Mouse (Mus musculus) frontal cortex, adult 2 months (tissue): ENCODE results near the gene Kat14. TPM values are rescaled to one million over a fixed set of nuclear protein-coding genes. Genes with fewer than 3 reads are reported as not detected.
"Not testable (repeated sequence)": the region's sequence is repeated elsewhere in the genome, so short reads cannot be mapped to it uniquely, and the experiment has no call there.

Source experiments
- DNase-seq, 2 experiments: peaks; one replicate each; pipeline ENCODE4 v3.0.0; 2022; ENCODE audit warnings: low spot score in 1 of 2; ENCODE audit errors: extremely low spot score in 1 of 2
- polyA plus RNA-seq: library from polyadenylated mRNA; depleted of rRNA; stranded (reverse); fragments of >200 nt; gene quantifications from 2 replicates; pipeline ENCODE4 v1.2.3, GENCODE M21; 2012; rRNA removed

The Kat14 gene
- 33.0 TPM in 2 replicates for polyA plus RNA-seq

GRCm38 (mm10) chr2:144368400-144369019 lies at the start of gene Kat14, which contains the start of gene Pet117:
Kat14 (plus strand) TSS chr2:144368983.
Pet117 (plus strand) TSS chr2:144368996.
- DNase-seq = peak; percentile 79 to 95

GRCm38 (mm10) chr2:144324218-144324617 lies 44.6 kb upstream of the Kat14 start:
- no peak for DNase-seq

- no peak for DNase-seq
Observed at GRCm38 (mm10) chr2:144329451-144329850, 39.3 kb upstream of the Kat14 start.

- DNase-seq = no peak
Observed at GRCm38 (mm10) chr2:144329937-144330336, 38.8 kb upstream of the Kat14 start.

GRCm38 (mm10) chr2:144330352-144330959 lies 38.3 kb upstream of the Kat14 start:
- no peak for DNase-seq

- no peak for DNase-seq
Observed at GRCm38 (mm10) chr2:144330960-144331371, 37.8 kb upstream of the Kat14 start.

GRCm38 (mm10) chr2:144331401-144332302 lies 37.1 kb upstream of the Kat14 start, which contains the start of gene Ovol2:
Ovol2 (minus strand) TSS chr2:144332146.
- DNase-seq = no peak

GRCm38 (mm10) chr2:144332486-144332885 lies 36.3 kb upstream of the Kat14 start:
- DNase-seq = no peak

- DNase-seq = peak in 1 of 2 experiments; percentile 49
Observed at GRCm38 (mm10) chr2:144333138-144333842, 35.5 kb upstream of the Kat14 start.

- no peak for DNase-seq
Observed at GRCm38 (mm10) chr2:144337230-144337629, 31.6 kb upstream of the Kat14 start.

- no peak for DNase-seq
Observed at GRCm38 (mm10) chr2:144337701-144338100, 31.1 kb upstream of the Kat14 start.

- not testable (repeated sequence) for DNase-seq
Observed at GRCm38 (mm10) chr2:144338149-144338548, 30.6 kb upstream of the Kat14 start.

GRCm38 (mm10) chr2:144343158-144343557 lies 25.6 kb upstream of the Kat14 start:
- DNase-seq = no peak

- no peak for DNase-seq
Observed at GRCm38 (mm10) chr2:144348525-144348924, 20.3 kb upstream of the Kat14 start.

- peak in 1 of 2 experiments; percentile 59 for DNase-seq
Observed at GRCm38 (mm10) chr2:144352843-144353242, 15.9 kb upstream of the Kat14 start.

- DNase-seq = no peak
Observed at GRCm38 (mm10) chr2:144369020-144369421, 238 bp downstream of the Kat14 start.

GRCm38 (mm10) chr2:144369511-144369910 lies 728 bp downstream of the Kat14 start:
- no peak for DNase-seq

- DNase-seq = no peak
Observed at GRCm38 (mm10) chr2:144371566-144371965, 2.8 kb downstream of the Kat14 start.

- DNase-seq = peak in 1 of 2 experiments; percentile 42
Observed at GRCm38 (mm10) chr2:144373063-144373462, 4.3 kb downstream of the Kat14 start.

GRCm38 (mm10) chr2:144375063-144375703 lies 6.4 kb downstream of the Kat14 start:
- DNase-seq = no peak
